Mouse (Mus musculus): ENCODE measurements at regions not wholly inside any gene's neighbourhood (a gene's known extent, or its start where the extent isn't known, plus 50 kb on each side); places are given as distances from the start of the nearest gene placed in this dataset.

- Histone ChIP-seq H3K4me2 (no peak overlapping the region), H3K27me3 (replicated peaks) (no peaks in the 10 kb centered on the region), H3K4me1 (peaks cover 46% of the 10 kb centered on the region), H3K9ac (0 out of 2 replicates have a peak overlapping the region, but pooled peaks have one; percentile 24), H3K9me3 (no peaks in the 10 kb centered on the region), H3K36me3 (no peaks in the 10 kb centered on the region), H3K4me3 (no peak overlapping the region), H3K27ac (replicated peaks) (peak overlapping the region; percentile 91)
- ATAC-seq (ENCODE audit: extremely low read depth, insufficient number of reproducible peaks, low FRiP score, low TSS enrichment) = no peak
- WGBS = 71% methylated on average over 7 of the region's 7 CpGs
Measured at GRCm38 (mm10) chr7:145112887-145113531, 94.9 kb downstream of the 1810010D01Rik start.

GRCm38 (mm10) chr7:145112146-145112830 lies 95.6 kb downstream of the 1810010D01Rik start:
- peak overlapping the region; percentile 61 for H3K4me2 ChIP-seq
- H3K9me3 ChIP-seq = no peaks in the 10 kb centered on the region
- H3K27me3 ChIP-seq (replicated peaks) = no peaks in the 10 kb centered on the region
- peak overlapping the region; percentile 91 for H3K27ac ChIP-seq (replicated peaks)
- peaks cover 46% of the 10 kb centered on the region for H3K4me1 ChIP-seq
- no peaks in the 10 kb centered on the region for H3K36me3 ChIP-seq
- peak overlapping the region; percentile 72; the same call in 1 of the 2 replicates for H3K9ac ChIP-seq
- no peak for ATAC-seq (ENCODE audit: extremely low read depth, insufficient number of reproducible peaks, low FRiP score, low TSS enrichment)
- H3K4me3 ChIP-seq = peak overlapping the region; percentile 29; the same call in 1 of the 2 replicates

- Histone ChIP-seq H3K9me3 (no peaks in the 10 kb centered on the region), H3K4me1 (peaks cover 51% of the 10 kb centered on the region), H3K9ac (peak overlapping the region; percentile 72), H3K4me2 (peak overlapping the region; percentile 61), H3K27me3 (replicated peaks) (no peaks in the 10 kb centered on the region), H3K4me3 (peak overlapping the region; percentile 29), H3K27ac (replicated peaks) (peak overlapping the region; percentile 91), H3K36me3 (no peaks in the 10 kb centered on the region)
- 17% methylated on average over 20 of the region's 20 CpGs for WGBS
- peak; percentile 58; the same call in 1 of the 2 replicates for ATAC-seq (ENCODE audit: extremely low read depth, insufficient number of reproducible peaks, low FRiP score, low TSS enrichment)
Measured at GRCm38 (mm10) chr7:145111252-145112131, 96.4 kb downstream of the 1810010D01Rik start.

- H3K36me3 ChIP-seq = no peaks in the 10 kb centered on the region
- H3K4me3 ChIP-seq = 0 out of 2 replicates have a peak overlapping the region, but pooled peaks have one; percentile 29
- peak overlapping the region; percentile 72 for H3K9ac ChIP-seq
- no peak for ATAC-seq (ENCODE audit: extremely low read depth, insufficient number of reproducible peaks, low FRiP score, low TSS enrichment)
- peak overlapping the region; percentile 91 for H3K27ac ChIP-seq (replicated peaks)
- WGBS = 43% methylated on average over 10 of the region's 10 CpGs
- peak overlapping the region; percentile 61 for H3K4me2 ChIP-seq
- no peaks in the 10 kb centered on the region for H3K9me3 ChIP-seq
- H3K4me1 ChIP-seq = peaks cover 54% of the 10 kb centered on the region
- no peaks in the 10 kb centered on the region; the same call in 1 of the 2 replicates for H3K27me3 ChIP-seq (replicated peaks)
Measured at GRCm38 (mm10) chr7:145110657-145111251, 97.2 kb downstream of the 1810010D01Rik start.

- Histone ChIP-seq H3K27me3 (replicated peaks) (no peaks in the 10 kb centered on the region; the same call in 1 of the 2 replicates), H3K27ac (replicated peaks) (peak overlapping the region; percentile 91), H3K4me1 (peaks cover 54% of the 10 kb centered on the region), H3K36me3 (no peaks in the 10 kb centered on the region), H3K9me3 (no peaks in the 10 kb centered on the region), H3K4me3 (no peak overlapping the region), H3K4me2 (no peak overlapping the region), H3K9ac (peak overlapping the region; percentile 28; the same call in 1 of the 2 replicates)
- ATAC-seq (ENCODE audit: extremely low read depth, insufficient number of reproducible peaks, low FRiP score, low TSS enrichment) = no peak
- 75% methylated on average over 3 of the region's 3 CpGs for WGBS
Measured at GRCm38 (mm10) chr7:145110028-145110427, 97.9 kb downstream of the 1810010D01Rik start.

GRCm38 (mm10) chr7:145109471-145109870 lies 98.4 kb downstream of the 1810010D01Rik start:
- Histone ChIP-seq H3K9ac (no peak overlapping the region), H3K4me2 (no peak overlapping the region), H3K4me3 (no peak overlapping the region), H3K4me1 (peaks cover 54% of the 10 kb centered on the region), H3K36me3 (no peaks in the 10 kb centered on the region), H3K9me3 (no peaks in the 10 kb centered on the region), H3K27ac (replicated peaks) (no peak overlapping the region), H3K27me3 (replicated peaks) (no peaks in the 10 kb centered on the region; the same call in 1 of the 2 replicates)
- WGBS = 79% methylated on average over 4 of the region's 4 CpGs
- ATAC-seq (ENCODE audit: extremely low read depth, insufficient number of reproducible peaks, low FRiP score, low TSS enrichment) = no peak

GRCm38 (mm10) chr7:145108994-145109393 lies 98.9 kb downstream of the 1810010D01Rik start:
- H3K27me3 ChIP-seq (replicated peaks) = no peaks in the 10 kb centered on the region; the same call in 1 of the 2 replicates
- H3K27ac ChIP-seq (replicated peaks) = no peak overlapping the region
- WGBS = 79% methylated on average over 3 of the region's 3 CpGs
- no peak overlapping the region for H3K9ac ChIP-seq
- no peaks in the 10 kb centered on the region for H3K36me3 ChIP-seq
- H3K9me3 ChIP-seq = no peaks in the 10 kb centered on the region
- no peak overlapping the region for H3K4me3 ChIP-seq
- ATAC-seq (ENCODE audit: extremely low read depth, insufficient number of reproducible peaks, low FRiP score, low TSS enrichment) = no peak
- H3K4me2 ChIP-seq = no peak overlapping the region
- peaks cover 51% of the 10 kb centered on the region for H3K4me1 ChIP-seq

- H3K27ac ChIP-seq (replicated peaks) = no peak overlapping the region
- peaks cover 43% of the 10 kb centered on the region for H3K4me1 ChIP-seq
- no peaks in the 10 kb centered on the region; the same call in 1 of the 2 replicates for H3K27me3 ChIP-seq (replicated peaks)
- no peak overlapping the region for H3K4me3 ChIP-seq
- H3K9me3 ChIP-seq = no peaks in the 10 kb centered on the region
- no peak overlapping the region for H3K4me2 ChIP-seq
- H3K36me3 ChIP-seq = no peaks in the 10 kb centered on the region
- ATAC-seq (ENCODE audit: extremely low read depth, insufficient number of reproducible peaks, low FRiP score, low TSS enrichment) = no peak
- 72% methylated on average over 2 of the region's 2 CpGs for WGBS
- H3K9ac ChIP-seq = no peak overlapping the region
Measured at GRCm38 (mm10) chr7:145107575-145108170, 100.2 kb downstream of the 1810010D01Rik start.

GRCm38 (mm10) chr7:145106494-145106849 lies 101.4 kb downstream of the 1810010D01Rik start:
- WGBS = 23% methylated on average over 4 of the region's 4 CpGs
- Histone ChIP-seq H3K4me3 (no peak overlapping the region), H3K36me3 (no peaks in the 10 kb centered on the region), H3K4me2 (no peak overlapping the region), H3K27ac (replicated peaks) (no peak overlapping the region), H3K4me1 (peaks cover 39% of the 10 kb centered on the region), H3K27me3 (replicated peaks) (no peaks in the 10 kb centered on the region; the same call in 1 of the 2 replicates), H3K9me3 (no peaks in the 10 kb centered on the region), H3K9ac (no peak overlapping the region)
- no peak for ATAC-seq (ENCODE audit: extremely low read depth, insufficient number of reproducible peaks, low FRiP score, low TSS enrichment)

GRCm38 (mm10) chr7:145105831-145106493 lies 102.0 kb downstream of the 1810010D01Rik start:
- no peaks in the 10 kb centered on the region for H3K36me3 ChIP-seq
- no peaks in the 10 kb centered on the region; the same call in 1 of the 2 replicates for H3K27me3 ChIP-seq (replicated peaks)
- H3K4me1 ChIP-seq = peaks cover 34% of the 10 kb centered on the region
- H3K4me3 ChIP-seq = no peak overlapping the region
- H3K9me3 ChIP-seq = no peaks in the 10 kb centered on the region
- no peak for ATAC-seq (ENCODE audit: extremely low read depth, insufficient number of reproducible peaks, low FRiP score, low TSS enrichment)
- WGBS = 78% methylated on average over 7 of the region's 7 CpGs
- H3K9ac ChIP-seq = no peak overlapping the region
- H3K27ac ChIP-seq (replicated peaks) = no peak overlapping the region
- no peak overlapping the region for H3K4me2 ChIP-seq
